Mouse (Mus musculus) CD4-positive, CD25-positive, alpha-beta regulatory T cell, adult 9 weeks (primary cell): Measurements from ENCODE around the gene Gm10770. TPM values are rescaled to one million over a fixed set of nuclear protein-coding genes. Genes with fewer than 3 reads are reported as not detected.

ENCODE experiments used
- polyA plus RNA-seq: library from polyadenylated mRNA; unstranded; fragments of 100-300 nt; shearing (Covaris generic); gene quantifications from one replicate; pipeline ENCODE4 v1.2.1, GENCODE M21; 2017

The Gm10770 gene
- not detected for polyA plus RNA-seq

DNA sequence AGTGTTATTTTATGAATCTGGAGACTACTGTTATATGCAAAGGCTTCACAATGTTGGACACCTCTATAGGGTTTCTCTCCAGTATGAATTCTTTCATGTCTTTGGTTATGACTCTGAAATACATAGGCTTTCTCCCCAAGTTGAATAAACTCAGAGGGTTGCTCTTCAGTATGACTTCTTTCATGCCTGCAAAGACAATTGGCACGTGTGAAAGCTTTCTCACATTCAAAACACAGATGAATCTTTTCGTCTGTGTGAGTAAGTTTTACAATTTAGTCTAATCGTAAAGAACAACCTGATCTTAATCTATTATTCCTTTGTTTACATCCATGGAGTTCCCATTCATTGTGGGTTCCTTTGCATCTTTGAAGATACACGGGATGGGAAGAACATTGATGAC lies at the start of gene Gm10770:
Gm10770 (minus strand) TSS at position 101 of the 400 bp plus-strand sequence.

DNA sequence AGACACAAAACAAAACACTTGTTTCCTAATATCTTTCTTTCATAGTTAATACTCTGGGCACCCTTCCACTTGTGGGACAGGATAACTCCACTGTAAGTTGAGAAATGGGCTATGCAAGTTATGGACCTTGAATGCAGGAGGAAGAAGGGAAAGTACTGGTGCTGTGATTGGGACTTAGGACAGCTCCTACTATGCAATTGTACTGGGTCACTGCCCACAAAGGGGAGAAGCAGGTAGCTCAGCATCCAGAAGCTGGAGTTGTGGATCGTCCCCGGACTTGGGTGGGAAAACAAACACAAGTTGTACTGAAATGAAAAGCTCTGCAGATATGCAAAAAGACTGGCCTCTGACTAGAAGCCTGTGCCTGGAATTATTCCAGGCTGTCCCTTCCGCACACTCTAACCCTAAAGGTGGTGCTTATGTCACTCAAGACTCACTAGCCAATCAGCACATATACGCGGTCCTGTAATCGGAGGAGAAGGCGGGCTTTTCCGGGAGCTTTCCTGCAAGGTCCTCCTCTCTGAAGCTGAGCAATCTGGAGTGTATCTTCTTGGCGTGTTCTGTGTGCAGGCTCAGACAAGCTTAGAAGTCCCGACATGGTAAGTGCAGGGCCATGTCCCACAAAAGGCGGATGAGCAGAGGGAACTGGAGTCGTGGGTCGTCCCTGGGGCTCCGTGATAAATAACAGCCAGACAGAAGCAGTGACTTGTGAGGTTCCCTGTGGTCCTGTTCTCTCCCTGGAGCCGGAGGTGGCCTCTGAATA lies 38.3 kb upstream of the Gm10770 start, which contains the start of gene Zfp937:
Zfp937 (plus strand) TSS at position 474 of the 763 bp plus-strand sequence.

DNA sequence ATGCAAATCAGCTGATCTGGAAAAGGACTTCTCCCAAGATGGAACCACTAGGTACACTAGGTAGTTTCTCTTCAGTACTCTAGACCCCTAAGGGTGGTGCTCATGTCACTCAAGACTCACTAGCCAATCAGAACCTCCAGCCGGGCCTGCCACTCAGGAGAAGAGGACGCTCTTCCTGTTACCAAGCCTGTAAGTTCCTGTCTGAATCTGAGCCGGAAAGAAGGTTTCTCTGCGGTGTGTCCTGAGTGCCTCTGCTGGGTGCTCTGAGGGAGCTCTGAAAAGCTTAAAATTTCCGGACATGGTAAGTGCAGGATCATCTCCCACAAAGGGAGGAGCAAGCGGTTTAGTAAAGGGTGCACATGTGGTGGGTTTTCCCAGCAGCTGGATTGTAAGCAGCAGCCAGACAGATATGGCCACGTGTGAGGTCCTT lies 2.1 kb upstream of the Gm10770 start, which contains the start of gene Gm14139:
Gm14139 (plus strand) TSS at position 186 of the 430 bp plus-strand sequence.

DNA sequence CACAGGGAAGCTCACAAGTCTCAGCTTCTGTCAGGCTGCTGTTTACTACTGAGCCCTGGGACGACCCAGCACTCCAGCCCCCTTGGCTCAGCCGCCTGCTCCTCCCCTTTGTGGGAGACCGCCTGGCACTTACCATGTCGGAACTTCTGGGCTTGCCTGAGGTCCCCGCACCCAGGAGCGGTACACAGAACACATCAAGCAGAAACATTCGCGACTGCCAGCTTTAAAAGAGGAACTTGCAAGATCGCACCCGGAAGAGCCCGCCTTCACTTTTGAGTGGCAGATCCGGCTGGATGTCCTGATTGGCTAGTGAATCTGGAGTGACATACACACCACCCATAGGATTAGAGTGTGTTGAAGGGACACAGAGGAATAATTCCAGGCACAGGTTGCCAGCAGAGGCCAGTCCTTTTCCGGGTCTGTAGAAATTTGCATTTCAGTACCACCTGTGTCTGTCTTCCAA lies 43.0 kb downstream of the Gm10770 start, which contains the start of gene Zfp120:
Zfp120 (minus strand) TSS at position 274 of the 463 bp plus-strand sequence.

Other genes starting within 250 kb of the Gm10770 start
- 35.5 TPM for gene Zfp120, start 43.0 kb downstream of the Gm10770 start, polyA plus RNA-seq
- 1.1 TPM for gene Gm14139, start 2.1 kb upstream of the Gm10770 start, polyA plus RNA-seq
- gene Zfp937, start 38.4 kb upstream of the Gm10770 start, polyA plus RNA-seq = 20.3 TPM
- 77.0 TPM for gene Gm21994, start 75.9 kb upstream of the Gm10770 start, polyA plus RNA-seq
- gene Gm14124, start 77.8 kb upstream of the Gm10770 start, polyA plus RNA-seq = 0.55 TPM
- gene Gm10130, start 144.0 kb upstream of the Gm10770 start, polyA plus RNA-seq = 39.7 TPM
- 13.0 TPM for gene 3300002I08Rik, start 183.1 kb upstream of the Gm10770 start, polyA plus RNA-seq